33 mouse cellular contexts compared by ENCODE assay signal in the genomic region with DNA sequence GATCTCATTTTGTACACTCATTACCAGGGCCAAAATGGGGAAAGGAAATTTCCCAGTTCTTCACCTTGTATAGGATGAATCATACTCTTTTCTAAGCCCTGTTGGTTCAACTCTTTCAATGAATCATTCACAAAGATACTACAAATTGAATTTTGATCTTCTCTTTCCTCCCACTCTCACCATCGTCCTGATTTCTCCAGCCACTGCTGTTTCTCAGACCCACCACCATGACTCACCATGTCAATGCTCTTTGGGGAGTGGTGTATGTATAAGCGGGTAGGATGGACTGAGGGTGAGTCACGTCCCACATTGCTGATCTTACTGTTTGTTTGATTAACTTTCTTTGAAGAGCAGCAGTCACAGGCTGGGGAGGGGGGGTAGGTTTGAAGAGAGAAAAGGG.
A peak's percentile ranks its signal among the peaks of the same experiment; 100 is the strongest.
DNase-seq lines count a peak whose midpoint lies in the region; ATAC-seq and TF ChIP-seq lines count a peak whose summit lies in the region.
"Had no signal": no experiment of that assay in that cellular context is flagged by ENCODE, and none has a peak within 500 bp of the region (broad histone marks: within the 10 kb centered on the region; RNA-seq: fewer than 3 reads in every experiment).

No protein-coding gene starts in this region.

- in situ Hi-C loops in Patski (cut with MboI; ENCODE audit: low pct_unique_long_range_greater_than_20kb) = no loop called here

- CTCF ChIA-PET in Patski (lab: Charles Lee) = no interaction called here

- WGBS in midbrain, embryonic 11.5 days = 81% methylated on average over 3 of the region's 3 CpGs
- WGBS in midbrain, embryonic 15.5 days = 88% methylated on average over 3 of the region's 3 CpGs
- 60% methylated on average over 3 of the region's 3 CpGs for WGBS in stomach, embryonic 15.5 days
- WGBS in hindbrain, embryonic 11.5 days = 86% methylated on average over 3 of the region's 3 CpGs
- 86% methylated on average over 3 of the region's 3 CpGs for WGBS in thymus, adult 2 months

- H3K27ac ChIP-seq in midbrain, embryonic 11.5 days (ENCODE audit: low read depth, low read length) = no peak overlapping the region
- H3K27ac ChIP-seq in midbrain, embryonic 15.5 days = no peak overlapping the region
- no peak overlapping the region for H3K27ac ChIP-seq in stomach, embryonic 15.5 days
- no peak overlapping the region for H3K27ac ChIP-seq in hindbrain, embryonic 11.5 days (ENCODE audit: low read depth, low read length)
- H3K27ac ChIP-seq in thymus, adult 2 months (ENCODE audit: control insufficient read depth, insufficient read depth, low read length) = no peak overlapping the region
- H3K27ac ChIP-seq: embryonic facial prominence, embryonic 12.5 days; forebrain, embryonic 12.5 days; heart, embryonic 13.5 days; hindbrain, embryonic 10.5 days; hindbrain, postnatal 0 days; limb, embryonic 12.5 days; liver, embryonic 15.5 days; midbrain, embryonic 10.5 days; neural tube, embryonic 13.5 days had no signal

- POLR2A ChIA-PET in Patski (lab: Charles Lee) = no interaction called here

- no peaks in the 10 kb centered on the region for H3K27me3 ChIP-seq in midbrain, embryonic 11.5 days (ENCODE audit: control insufficient read depth, insufficient read depth, low read length)
- H3K27me3 ChIP-seq in midbrain, embryonic 15.5 days (replicated peaks) = no peaks in the 10 kb centered on the region
- no peaks in the 10 kb centered on the region for H3K27me3 ChIP-seq in Patski
- H3K27me3 ChIP-seq in stomach, embryonic 15.5 days (replicated peaks) = no peaks in the 10 kb centered on the region
- H3K27me3 ChIP-seq in hindbrain, embryonic 11.5 days (ENCODE audit: control insufficient read depth, insufficient read depth, low read length) = no peaks in the 10 kb centered on the region
- no peaks in the 10 kb centered on the region for H3K27me3 ChIP-seq in thymus, adult 2 months (ENCODE audit: control insufficient read depth, insufficient read depth, low read length)
- H3K27me3 ChIP-seq: embryonic facial prominence, embryonic 12.5 days; forebrain, embryonic 12.5 days; heart, embryonic 13.5 days; limb, embryonic 12.5 days; liver, embryonic 15.5 days; neural tube, embryonic 13.5 days had no signal

- no peak overlapping the region for H3K4me2 ChIP-seq in midbrain, embryonic 11.5 days
- H3K4me2 ChIP-seq in midbrain, embryonic 15.5 days = no peak overlapping the region
- no peak overlapping the region for H3K4me2 ChIP-seq in stomach, embryonic 15.5 days
- H3K4me2 ChIP-seq in hindbrain, embryonic 11.5 days (replicated peaks; ENCODE audit: low read depth, low read length) = no peak overlapping the region
- H3K4me2 ChIP-seq: embryonic facial prominence, embryonic 12.5 days; forebrain, embryonic 12.5 days; heart, embryonic 13.5 days; limb, embryonic 12.5 days; liver, embryonic 15.5 days; lung, embryonic 14.5 days; neural tube, embryonic 13.5 days had no signal

- H3K4me3 ChIP-seq in midbrain, embryonic 11.5 days (ENCODE audit: low read depth, low read length) = no peak overlapping the region
- H3K4me3 ChIP-seq in midbrain, embryonic 15.5 days = no peak overlapping the region
- no peak overlapping the region for H3K4me3 ChIP-seq in stomach, embryonic 15.5 days (replicated peaks)
- H3K4me3 ChIP-seq in hindbrain, embryonic 11.5 days (ENCODE audit: low read depth, low read length) = no peak overlapping the region
- no peak overlapping the region for H3K4me3 ChIP-seq in thymus, adult 2 months (ENCODE audit: control insufficient read depth, insufficient read depth, low read length)
- H3K4me3 ChIP-seq: embryonic facial prominence, embryonic 12.5 days; forebrain, embryonic 12.5 days; heart, embryonic 13.5 days; hindbrain, embryonic 10.5 days; limb, embryonic 12.5 days; liver, embryonic 15.5 days; midbrain, embryonic 10.5 days; neural tube, embryonic 13.5 days had no signal

- H3K9ac ChIP-seq in midbrain, embryonic 11.5 days (ENCODE audit: low read length) = no peak overlapping the region
- H3K9ac ChIP-seq in midbrain, embryonic 15.5 days = no peak overlapping the region
- H3K9ac ChIP-seq in stomach, embryonic 15.5 days = no peak overlapping the region
- H3K9ac ChIP-seq in hindbrain, embryonic 11.5 days (ENCODE audit: low read depth, low read length) = no peak overlapping the region
- H3K9ac ChIP-seq: embryonic facial prominence, embryonic 12.5 days; forebrain, embryonic 12.5 days; heart, embryonic 13.5 days; limb, embryonic 12.5 days; liver, embryonic 15.5 days; lung, embryonic 14.5 days; neural tube, embryonic 13.5 days had no signal

- no peak for TF ChIP-seq POLR2A in thymus, adult 2 months (IDR thresholded peaks at IDR 0.05; ENCODE audit: control insufficient read depth, extremely low read depth, insufficient read depth, low read length, poor library complexity)

- no peak for ATAC-seq in midbrain, embryonic 11.5 days (ENCODE audit: low FRiP score)
- ATAC-seq in midbrain, embryonic 15.5 days (replicated peaks) = no peak
- peak; percentile 81 for ATAC-seq in Patski
- 0 out of 2 replicates have a peak, but pooled peaks have one; percentile 27 for ATAC-seq in stomach, embryonic 15.5 days (ENCODE audit: insufficient read depth, low FRiP score, low read depth)
- ATAC-seq in hindbrain, embryonic 11.5 days (ENCODE audit: low FRiP score) = no peak
- ATAC-seq: activated CD4-positive, CD25-positive, alpha-beta regulatory T cell, adult 4 months; hindbrain, postnatal 0 days; intestine, postnatal 0 days had no signal

- TF ChIP-seq CTCF in Patski (IDR thresholded peaks at IDR 0.05) = no peak
- TF ChIP-seq CTCF in thymus, adult 2 months (IDR thresholded peaks at IDR 0.05; ENCODE audit: borderline replicate concordance, control insufficient read depth, extremely low read depth, insufficient read depth, low read length, poor library complexity) = no peak

- H3K4me1 ChIP-seq in midbrain, embryonic 11.5 days (ENCODE audit: control insufficient read depth, insufficient read depth, low read length) = no peaks in the 10 kb centered on the region; the same call in 1 of the 2 replicates
- H3K4me1 ChIP-seq in midbrain, embryonic 15.5 days = peaks cover 5% of the 10 kb centered on the region; the same call in 1 of the 2 replicates
- H3K4me1 ChIP-seq in stomach, embryonic 15.5 days = no peaks in the 10 kb centered on the region
- H3K4me1 ChIP-seq in hindbrain, embryonic 11.5 days (replicated peaks; ENCODE audit: control insufficient read depth, insufficient read depth, low read length) = no peaks in the 10 kb centered on the region
- no peaks in the 10 kb centered on the region for H3K4me1 ChIP-seq in thymus, adult 2 months (replicated peaks; ENCODE audit: control insufficient read depth, insufficient read depth, low read length)
- H3K4me1 ChIP-seq: embryonic facial prominence, embryonic 12.5 days; forebrain, embryonic 12.5 days; hindbrain, embryonic 10.5 days; limb, embryonic 12.5 days; liver, embryonic 15.5 days had no signal

- H3K36me3 ChIP-seq in midbrain, embryonic 11.5 days (ENCODE audit: control insufficient read depth, insufficient read depth, low read length) = no peaks in the 10 kb centered on the region
- H3K36me3 ChIP-seq in midbrain, embryonic 15.5 days (replicated peaks) = no peaks in the 10 kb centered on the region
- H3K36me3 ChIP-seq in stomach, embryonic 15.5 days = no peaks in the 10 kb centered on the region
- no peaks in the 10 kb centered on the region for H3K36me3 ChIP-seq in hindbrain, embryonic 11.5 days (ENCODE audit: control insufficient read depth, insufficient read depth, low read length)
- no peaks in the 10 kb centered on the region for H3K36me3 ChIP-seq in thymus, adult 2 months (ENCODE audit: control insufficient read depth, insufficient read depth, low read length)
- H3K36me3 ChIP-seq: embryonic facial prominence, embryonic 12.5 days; forebrain, embryonic 12.5 days; G1E; heart, embryonic 13.5 days; hindbrain, embryonic 10.5 days; limb, embryonic 12.5 days; liver, embryonic 15.5 days; midbrain, embryonic 10.5 days; neural tube, embryonic 13.5 days had no signal

- H3K9me3 ChIP-seq in midbrain, embryonic 11.5 days (ENCODE audit: control insufficient read depth, low read length) = no peaks in the 10 kb centered on the region
- no peaks in the 10 kb centered on the region for H3K9me3 ChIP-seq in midbrain, embryonic 15.5 days
- no peaks in the 10 kb centered on the region for H3K9me3 ChIP-seq in stomach, embryonic 15.5 days
- H3K9me3 ChIP-seq in hindbrain, embryonic 11.5 days (ENCODE audit: control insufficient read depth, low read length) = no peaks in the 10 kb centered on the region
- H3K9me3 ChIP-seq: embryonic facial prominence, embryonic 12.5 days; forebrain, embryonic 12.5 days; heart, embryonic 13.5 days; hindbrain, embryonic 10.5 days; limb, embryonic 12.5 days; liver, embryonic 15.5 days; midbrain, embryonic 10.5 days; neural tube, embryonic 13.5 days had no signal

- DNase-seq in midbrain, embryonic 11.5 days (ENCODE audit: low spot score, missing footprints) = peak; percentile 39
- DNase-seq in 416B (ENCODE audit: low read depth) = peak; percentile 87
- peak; percentile 53 for DNase-seq in Patski (ENCODE audit: low read depth, low spot score)
- DNase-seq in hindbrain, embryonic 11.5 days (ENCODE audit: low spot score) = no peak
- DNase-seq in thymus, adult 2 months = no peak
- DNase-seq in layer of hippocampus, postnatal 10 days (ENCODE audit: low spot score in 2 of 2) = no peak
- DNase-seq: adrenal gland, adult 8-10 months; cerebellum, adult 11 months; cerebellum, adult 9-11 months; embryo, embryonic 11 days; gastrocnemius, postnatal 10 days; heart, postnatal 14 days; kidney, adult 9 months; kidney, postnatal 10 days; layer of hippocampus, adult 9-11 months; lung, embryonic 14.5 days; lung, postnatal 14 days; right cerebral cortex, postnatal 4 days; thymus, postnatal 36 days had no signal

Comparison
In these comparisons a context has a peak if more than half of its experiments do, and no peak if none do; other contexts are left out.
1. ATAC-seq: peak in Patski (single experiment) and stomach, embryonic 15.5 days (single experiment); none in midbrain, embryonic 11.5 days (single experiment), midbrain, embryonic 15.5 days (single experiment) and hindbrain, embryonic 11.5 days (single experiment).
2. DNase-seq: peak in midbrain, embryonic 11.5 days (single experiment), 416B (single experiment) and Patski (single experiment); none in hindbrain, embryonic 11.5 days (single experiment), thymus, adult 2 months (single experiment) and layer of hippocampus, postnatal 10 days (0 of 2).